Mouse (Mus musculus) forebrain, embryonic 14.5 days (tissue): ENCODE data around the gene Sp2. TPM values are rescaled to one million over a fixed set of nuclear protein-coding genes. Genes with fewer than 3 reads are reported as not detected.

ENCODE experiments used
- ATAC-seq: fragments of 200-750 bp; cut with Nextera tagmentation; 2 replicates; pipeline ENCODE4 v1.8.0; 2017; ENCODE audit warnings: mild to moderate bottlenecking, moderate library complexity
- DNase-seq: peaks from one replicate; pipeline ENCODE4 v3.0.0-alpha.2; 2015; ENCODE audit warnings: low spot score
- H3K27ac ChIP-seq: fragments of 300-500 bp; sonication (generic); 2 replicates; pipeline ENCODE4 v1.5.1; 2014; ENCODE audit warnings: low read depth, mild to moderate bottlenecking, control low read depth, low read length, moderate library complexity
- H3K27me3 ChIP-seq: fragments of 300-500 bp; sonication (generic); replicated peaks from 2 replicates; pipeline ENCODE4 v1.6.1; 2014; ENCODE audit warnings: low read length, control low read depth, mixed read lengths; ENCODE audit not compliant: control insufficient read depth, insufficient read depth
- H3K36me3 ChIP-seq: fragments of 300-500 bp; sonication (generic); 2 replicates; pipeline ENCODE4 v1.6.1; 2014; ENCODE audit warnings: low read length, control low read depth; ENCODE audit not compliant: control insufficient read depth, insufficient read depth
- H3K4me1 ChIP-seq: fragments of 300-500 bp; sonication (generic); 2 replicates; pipeline ENCODE4 v1.6.1; 2014; ENCODE audit warnings: antibody characterized with exemption, low read length, control low read depth; ENCODE audit not compliant: control insufficient read depth, insufficient read depth
- H3K4me2 ChIP-seq: fragments of 300-500 bp; sonication (generic); 2 replicates; pipeline ENCODE4 v1.6.1; 2014; ENCODE audit warnings: mild to moderate bottlenecking, control low read depth, low read length
- H3K4me3 ChIP-seq: fragments of 300-500 bp; sonication (generic); 2 replicates; pipeline ENCODE4 v1.5.1; 2014; ENCODE audit warnings: low read depth, low read length, control low read depth
- H3K9ac ChIP-seq: fragments of 300-500 bp; sonication (generic); 2 replicates; pipeline ENCODE4 v1.6.1; 2014; ENCODE audit warnings: mild to moderate bottlenecking, low read length, control low read depth, moderate library complexity
- H3K9me3 ChIP-seq: fragments of 300-500 bp; sonication (generic); replicated peaks from 2 replicates; pipeline ENCODE4 v1.6.1; 2016; ENCODE audit warnings: low read length, control low read depth, mixed read lengths; ENCODE audit not compliant: control insufficient read depth
- WGBS: fragments of 180-500 bp; shearing (Covaris S2); extraction: QIAGEN DNeasy Blood & Tissue Kit; methylation state at CpG from one replicate; pipeline ENCODE4 v1.1.7; 2014; 5-methylcytosine and 5-hydroxymethylcytosine counted together
- polyA plus RNA-seq: library from polyadenylated mRNA; unstranded; fragments of >200 nt; fragmentation: Nextera tagmentation; extraction: Ambion mirVana; gene quantifications from 2 replicates; pipeline ENCODE4 v1.2.1, GENCODE M21; 2014

Gene Sp2
- polyA plus RNA-seq, 1 experiment from 2014 or later, result 14.3 TPM

DNA sequence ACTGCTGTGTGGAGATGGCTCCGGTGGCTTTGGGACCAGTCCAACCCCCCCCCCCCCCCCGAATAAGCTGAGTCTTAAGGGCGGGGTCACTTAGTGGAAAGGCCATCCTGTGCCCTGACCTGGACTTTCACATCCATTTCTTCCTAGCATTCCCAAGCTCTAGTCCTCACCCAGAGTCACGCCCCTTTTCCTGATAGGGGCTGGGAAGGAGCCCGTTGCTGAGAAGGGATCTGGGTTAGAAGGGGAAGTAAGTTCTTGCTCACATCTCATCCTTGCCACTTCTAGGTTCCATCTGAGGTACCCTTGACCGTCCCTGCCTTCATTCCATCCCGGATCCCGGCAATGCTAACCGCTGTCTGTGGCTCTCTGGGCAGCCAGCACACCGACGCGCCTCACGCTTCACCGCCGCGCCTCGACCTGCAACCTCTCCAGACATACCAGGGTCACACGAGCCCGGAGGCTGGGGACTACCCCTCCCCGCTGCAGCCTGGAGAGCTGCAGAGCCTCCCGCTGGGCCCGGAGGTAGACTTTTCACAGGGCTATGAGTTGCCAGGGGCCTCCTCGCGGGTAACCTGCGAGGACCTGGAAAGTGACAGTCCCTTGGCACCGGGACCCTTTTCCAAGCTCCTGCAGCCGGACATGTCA lies 38.5 kb upstream of the Sp2 start:
- no peak overlapping the region for H3K27ac ChIP-seq
- H3K4me3 ChIP-seq, result peak overlapping the region; percentile 42
- peaks cover 3% of the 10 kb centered on the region for H3K4me1 ChIP-seq
- no peak for DNase-seq
- no peaks in the 10 kb centered on the region for H3K9me3 ChIP-seq
- no peak overlapping the region for H3K9ac ChIP-seq
- H3K27me3 ChIP-seq, result peaks cover 78% of the 10 kb centered on the region
- 2% methylated on average over 26 of the region's 27 CpGs for WGBS
- ATAC-seq, result no peak
- H3K4me2 ChIP-seq, result peak overlapping the region; percentile 75
- no peaks in the 10 kb centered on the region for H3K36me3 ChIP-seq

DNA sequence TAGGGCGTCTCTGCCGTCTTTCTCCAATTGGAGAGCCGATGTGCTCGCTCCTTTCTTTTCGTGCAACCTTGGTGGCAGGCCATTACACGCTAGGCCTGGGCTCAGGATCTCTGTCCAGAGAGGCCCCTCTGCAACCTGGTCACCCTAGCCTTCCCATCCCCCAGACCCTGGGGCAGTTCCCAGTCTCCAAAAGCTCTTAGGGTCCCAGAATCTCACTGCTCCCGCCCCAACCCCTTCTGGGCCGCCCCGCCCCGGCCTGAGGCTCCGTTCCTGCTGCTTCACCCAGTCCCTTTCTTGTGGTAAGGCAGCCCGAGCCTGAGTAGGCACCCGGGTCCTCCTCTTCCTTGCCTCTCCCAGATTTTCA lies 36.6 kb upstream of the Sp2 start:
- no peak overlapping the region for H3K4me2 ChIP-seq
- ATAC-seq, result no peak
- peaks cover 3% of the 10 kb centered on the region for H3K4me1 ChIP-seq
- DNase-seq, result no peak
- no peak overlapping the region for H3K9ac ChIP-seq
- H3K36me3 ChIP-seq, result no peaks in the 10 kb centered on the region
- peaks cover 87% of the 10 kb centered on the region for H3K27me3 ChIP-seq
- H3K4me3 ChIP-seq, result no peak overlapping the region
- WGBS, result 5% methylated on average over 13 of the region's 13 CpGs
- no peaks in the 10 kb centered on the region for H3K9me3 ChIP-seq
- no peak overlapping the region for H3K27ac ChIP-seq

DNA sequence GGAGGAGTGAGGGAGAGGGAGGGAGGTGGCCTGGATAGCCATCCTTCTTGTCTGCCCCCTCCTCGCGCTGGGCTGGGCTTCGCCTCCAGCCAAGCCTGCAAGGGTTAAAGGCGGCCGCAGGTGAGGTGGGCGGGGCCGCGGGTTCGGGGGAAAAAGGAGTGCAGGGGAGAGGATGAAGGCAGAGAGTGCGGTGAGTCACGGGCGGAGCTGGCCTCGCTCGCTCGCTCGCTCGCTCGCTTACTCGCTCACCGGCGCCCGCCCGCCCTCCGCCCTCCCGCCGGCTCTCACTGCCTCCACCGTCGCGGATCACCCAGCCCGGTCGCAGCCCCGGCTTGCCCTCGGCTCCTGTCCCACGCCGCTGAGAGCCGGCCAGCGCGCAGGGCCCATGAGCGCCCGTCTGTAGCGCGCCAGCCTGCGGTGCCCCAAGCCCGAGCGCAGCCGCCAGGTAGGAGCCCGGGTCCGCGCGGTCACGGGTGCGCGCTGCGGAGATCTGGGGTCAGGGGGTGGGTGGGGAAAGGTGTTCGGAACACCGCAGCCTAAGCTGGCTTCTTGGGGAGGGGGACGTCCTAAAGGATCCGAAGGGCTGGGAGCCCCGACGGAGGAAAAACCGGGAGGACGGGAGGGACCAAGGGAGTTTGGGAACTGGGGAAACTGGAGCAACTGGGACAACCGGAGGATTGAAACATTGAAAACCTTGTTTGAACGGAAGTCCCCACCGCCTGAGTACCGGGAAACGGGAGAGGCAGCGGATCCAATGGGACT lies 36.0 kb upstream of the Sp2 start:
- H3K4me3 ChIP-seq, result peak overlapping the region; percentile 16
- H3K4me2 ChIP-seq, result peak overlapping the region; percentile 40
- H3K27me3 ChIP-seq, result peaks cover 82% of the 10 kb centered on the region
- peaks cover 3% of the 10 kb centered on the region for H3K4me1 ChIP-seq
- WGBS, result under 1% methylated on average over 60 of the region's 68 CpGs
- no peaks in the 10 kb centered on the region for H3K36me3 ChIP-seq
- DNase-seq, result no peak
- no peak for ATAC-seq
- H3K9ac ChIP-seq, result no peak overlapping the region; the same call in 1 of the 2 replicates
- no peaks in the 10 kb centered on the region for H3K9me3 ChIP-seq
- H3K27ac ChIP-seq, result no peak overlapping the region

DNA sequence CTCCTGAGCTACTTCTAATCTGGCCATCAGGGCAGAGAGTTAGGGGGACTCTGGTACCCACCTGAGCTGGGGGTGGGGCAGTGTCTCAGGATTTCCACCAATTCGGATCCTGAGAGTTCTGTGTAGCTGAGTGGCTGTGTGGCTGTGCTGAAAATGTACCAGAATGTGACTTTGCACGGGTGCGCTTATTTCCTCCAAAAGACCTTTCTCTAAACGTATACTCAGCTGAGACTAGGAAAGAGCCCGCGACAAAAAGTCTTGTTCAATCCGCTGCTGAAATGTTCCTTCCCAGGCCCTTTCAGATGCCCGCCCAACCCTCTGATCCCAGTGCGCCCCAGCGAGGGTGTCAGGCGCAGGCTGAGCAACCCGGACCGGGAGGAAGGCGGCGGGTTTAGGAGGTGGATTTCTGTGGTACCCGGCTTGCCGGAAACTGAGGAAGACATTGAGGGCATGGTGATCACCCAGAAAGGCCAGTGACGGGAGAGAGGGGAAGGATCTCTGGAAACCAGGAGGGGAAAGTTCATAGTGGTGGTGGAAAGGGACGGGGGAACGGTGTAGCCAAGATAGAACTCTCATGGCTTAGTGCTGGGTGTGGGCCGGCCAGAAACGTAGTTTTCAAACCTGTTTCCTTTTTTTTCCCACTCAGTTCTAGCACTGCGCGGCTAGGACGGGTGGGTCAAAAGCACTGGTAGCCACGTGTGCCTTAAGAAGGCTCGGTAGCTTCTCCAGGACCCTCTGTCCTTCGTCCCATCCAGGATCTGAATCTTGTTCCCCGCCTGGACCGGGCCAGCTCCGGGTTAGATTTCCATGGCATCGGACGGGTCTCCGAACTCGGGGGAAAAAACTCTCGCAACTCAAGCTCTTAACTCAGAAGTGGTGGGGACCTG lies 35.2 kb upstream of the Sp2 start:
- H3K4me3 ChIP-seq, result 0 out of 2 replicates have a peak overlapping the region, but pooled peaks have one; percentile 16
- H3K36me3 ChIP-seq, result no peaks in the 10 kb centered on the region
- peaks cover 3% of the 10 kb centered on the region for H3K4me1 ChIP-seq
- ATAC-seq (no peak), DNase-seq (no peak)
- H3K27me3 ChIP-seq, result peaks cover 74% of the 10 kb centered on the region
- H3K9ac ChIP-seq, result no peak overlapping the region; the same call in 1 of the 2 replicates
- no peaks in the 10 kb centered on the region for H3K9me3 ChIP-seq
- no peak overlapping the region for H3K27ac ChIP-seq
- peak overlapping the region; percentile 40 for H3K4me2 ChIP-seq
- under 1% methylated on average over 36 of the region's 36 CpGs for WGBS

DNA sequence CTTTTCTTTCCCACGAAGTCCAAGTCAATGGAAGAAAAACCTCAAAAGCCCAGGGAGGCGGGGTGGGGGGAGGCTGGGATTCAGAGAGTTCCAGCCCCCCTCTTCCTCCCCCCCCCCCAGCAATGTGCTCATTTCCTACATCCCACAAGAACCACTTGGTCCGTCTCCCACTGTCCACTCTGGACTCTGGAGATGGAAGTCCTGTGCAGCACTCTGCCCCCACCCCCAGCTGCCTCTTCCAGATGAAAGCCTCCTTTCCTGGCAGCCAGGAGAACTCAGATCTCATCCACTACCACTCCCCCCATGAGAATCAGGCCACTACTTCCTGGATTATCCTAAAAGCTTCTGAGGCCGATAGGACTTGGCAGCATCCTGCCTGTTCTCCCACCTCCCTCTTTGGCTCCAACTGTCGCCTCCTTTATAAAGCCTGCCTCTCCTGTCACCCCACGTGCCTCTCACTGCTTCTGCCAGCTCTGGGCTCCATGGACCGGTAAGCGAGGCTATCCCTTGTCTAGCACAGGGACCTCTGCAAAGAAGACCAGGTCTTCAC lies 30.4 kb upstream of the Sp2 start, which contains the start of gene Sp6:
Gene Sp6 (plus strand): TSS at position 274 of the 550 bp plus-strand sequence.
- Histone ChIP-seq H3K27me3 (peaks cover 30% of the 10 kb centered on the region), H3K4me3 (no peak within 1 kb of the TSS), H3K9me3 (no peaks in the 10 kb centered on the region), H3K36me3 (no peaks in the 10 kb centered on the region), H3K4me1 (no peaks in the 10 kb centered on the region), H3K9ac (no peak within 1 kb of the TSS), H3K4me2 (no peak within 1 kb of the TSS), H3K27ac (no peak within 1 kb of the TSS)
- ATAC-seq, result no peak
- 23% methylated on average over 8 of the region's 8 CpGs for WGBS
- DNase-seq, result peak; percentile 35

DNA sequence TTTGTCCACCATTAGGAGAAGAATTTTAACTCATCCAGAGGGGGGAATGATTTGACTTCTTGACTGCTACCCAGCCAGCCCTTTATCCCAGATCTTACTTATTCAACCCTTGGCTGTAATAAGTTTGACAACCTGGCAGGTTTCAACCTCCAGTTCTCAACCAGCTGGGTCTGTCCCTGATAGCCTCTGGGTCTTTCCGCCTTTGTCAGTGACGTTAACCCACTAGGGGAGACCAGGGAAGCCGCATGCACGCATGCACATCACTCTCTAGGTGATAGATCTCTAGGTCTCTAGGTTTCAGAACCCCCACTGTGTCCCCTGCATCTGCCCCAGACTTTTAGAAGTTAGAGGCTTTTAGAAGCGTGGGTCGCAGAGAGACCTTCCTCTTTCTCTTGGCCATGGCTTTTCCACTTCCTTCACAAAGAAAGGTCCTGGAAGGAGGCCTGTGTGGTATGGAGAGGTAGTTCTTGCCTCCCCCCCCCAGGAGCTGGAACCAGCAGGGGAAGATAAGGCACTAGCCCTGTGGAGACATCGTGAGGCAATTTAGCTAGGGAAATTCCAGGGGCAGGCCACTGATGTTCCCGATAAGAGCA lies 26.5 kb upstream of the Sp2 start:
- H3K4me1 ChIP-seq, result no peaks in the 10 kb centered on the region
- no peak overlapping the region for H3K27ac ChIP-seq
- no peak overlapping the region for H3K9ac ChIP-seq
- ATAC-seq (no peak), DNase-seq (no peak)
- no peaks in the 10 kb centered on the region for H3K9me3 ChIP-seq
- H3K36me3 ChIP-seq, result no peaks in the 10 kb centered on the region
- peaks cover under 1% of the 10 kb centered on the region; the same call in 1 of the 2 replicates for H3K27me3 ChIP-seq
- no peak overlapping the region for H3K4me2 ChIP-seq
- no peak overlapping the region for H3K4me3 ChIP-seq
- WGBS, result 64% methylated on average over 8 of the region's 8 CpGs

DNA sequence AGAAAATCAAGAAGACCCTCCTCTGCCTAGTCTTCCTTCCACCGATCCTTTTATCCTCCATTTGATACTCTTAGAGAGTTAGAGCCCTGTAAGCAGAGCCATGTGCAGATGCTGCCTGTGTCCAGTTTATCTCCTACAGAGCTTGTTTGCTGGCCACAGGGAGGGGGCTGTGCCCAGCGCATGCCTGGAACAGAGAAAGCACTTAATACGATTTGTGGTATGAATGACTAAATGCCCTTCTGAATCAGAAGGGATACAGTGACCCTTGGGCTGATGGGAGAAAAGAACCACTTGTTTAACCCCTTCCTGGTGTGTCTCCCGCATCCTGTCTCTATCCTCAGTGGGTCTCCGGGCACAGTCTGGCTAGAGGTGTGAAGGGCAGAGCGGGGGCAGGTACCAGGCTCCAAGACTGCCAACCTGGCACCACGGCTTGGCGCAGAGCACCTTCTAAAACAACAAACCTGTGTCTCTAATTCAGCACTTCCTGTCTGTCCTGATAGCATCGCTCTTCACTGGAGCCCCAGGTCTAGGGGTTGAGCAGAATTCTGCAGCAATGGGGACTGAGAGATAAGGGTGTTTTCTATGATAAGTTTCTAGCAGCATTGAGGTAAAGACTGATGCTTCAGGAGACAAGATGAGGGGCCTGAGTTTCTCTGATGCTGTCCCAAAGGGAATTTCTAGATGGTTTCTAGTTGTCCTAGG lies 24.5 kb upstream of the Sp2 start:
- ATAC-seq (no peak), DNase-seq (no peak)
- no peak overlapping the region for H3K27ac ChIP-seq
- no peaks in the 10 kb centered on the region for H3K36me3 ChIP-seq
- WGBS, result 74% methylated on average over 9 of the region's 9 CpGs
- H3K4me2 ChIP-seq, result no peak overlapping the region
- no peaks in the 10 kb centered on the region for H3K4me1 ChIP-seq
- H3K27me3 ChIP-seq, result no peaks in the 10 kb centered on the region; the same call in 1 of the 2 replicates
- H3K9ac ChIP-seq, result no peak overlapping the region
- H3K9me3 ChIP-seq, result no peaks in the 10 kb centered on the region
- H3K4me3 ChIP-seq, result no peak overlapping the region

DNA sequence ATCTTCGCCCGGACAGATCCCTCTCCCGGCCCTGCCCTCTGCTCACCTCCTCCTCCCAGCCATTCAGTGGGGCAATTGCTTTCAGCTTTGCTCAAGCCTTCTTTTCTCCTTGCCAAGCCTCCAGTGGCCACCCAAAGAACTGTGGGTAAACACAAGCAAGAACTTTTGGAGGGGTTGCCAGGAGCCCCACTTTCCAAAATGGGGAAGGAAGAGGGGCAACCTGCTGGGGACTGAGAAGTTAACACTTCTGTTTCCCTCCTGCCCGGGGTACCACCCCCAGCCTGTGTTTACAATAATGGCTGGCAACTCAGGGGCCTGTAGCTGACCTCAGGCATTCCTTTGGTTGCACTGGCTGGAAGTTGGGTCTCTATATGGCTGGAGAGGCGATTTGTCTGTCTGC lies 20.4 kb upstream of the Sp2 start:
- Histone ChIP-seq H3K4me1 (peaks cover 3% of the 10 kb centered on the region; the same call in 1 of the 2 replicates), H3K27ac (no peak overlapping the region), H3K36me3 (no peaks in the 10 kb centered on the region), H3K4me3 (no peak overlapping the region), H3K27me3 (no peaks in the 10 kb centered on the region; the same call in 1 of the 2 replicates), H3K9me3 (no peaks in the 10 kb centered on the region), H3K4me2 (no peak overlapping the region), H3K9ac (no peak overlapping the region)
- DNase-seq (no peak), ATAC-seq (no peak)
- 44% methylated on average over 5 of the region's 5 CpGs for WGBS
